Mouse (Mus musculus) 416B (cell line): Measurements from ENCODE around the gene Smyd1.
"Not testable (repeated sequence)": the region's sequence is repeated elsewhere in the genome, so short reads cannot be mapped to it uniquely, and the experiment has no call there.

Experiments used
- DNase-seq: peaks from one replicate; pipeline ENCODE4 v3.0.0; 2011; ENCODE audit warnings: low read depth

The Smyd1 gene

DNA sequence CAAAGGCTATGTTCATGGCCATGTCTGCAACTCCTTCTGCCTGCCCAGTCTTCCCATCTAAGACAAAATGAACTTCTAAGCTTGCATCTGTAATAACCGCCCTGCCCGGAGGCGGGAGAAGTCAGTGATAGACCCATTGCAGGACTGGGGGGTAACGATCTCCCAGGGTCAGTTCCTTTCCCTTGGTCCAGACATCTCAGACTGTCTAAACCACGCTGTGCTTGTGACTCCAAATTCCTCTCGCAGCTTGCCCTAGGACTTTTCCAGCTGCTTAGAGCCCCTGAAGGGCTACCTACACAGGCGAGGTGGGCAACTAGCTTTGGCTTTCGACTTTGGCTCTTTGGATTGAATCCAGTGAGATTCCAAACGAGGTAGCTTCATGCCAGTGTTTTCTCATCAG lies 2.8 kb upstream of the Smyd1 start:
- no peak for DNase-seq

GRCm38 (mm10) chr6:71322491-71322921 lies 473 bp upstream of the Smyd1 start, which contains the start of gene Cd8b1:
Cd8b1 (plus strand) TSS chr6:71322788.
- no peak for DNase-seq

DNA sequence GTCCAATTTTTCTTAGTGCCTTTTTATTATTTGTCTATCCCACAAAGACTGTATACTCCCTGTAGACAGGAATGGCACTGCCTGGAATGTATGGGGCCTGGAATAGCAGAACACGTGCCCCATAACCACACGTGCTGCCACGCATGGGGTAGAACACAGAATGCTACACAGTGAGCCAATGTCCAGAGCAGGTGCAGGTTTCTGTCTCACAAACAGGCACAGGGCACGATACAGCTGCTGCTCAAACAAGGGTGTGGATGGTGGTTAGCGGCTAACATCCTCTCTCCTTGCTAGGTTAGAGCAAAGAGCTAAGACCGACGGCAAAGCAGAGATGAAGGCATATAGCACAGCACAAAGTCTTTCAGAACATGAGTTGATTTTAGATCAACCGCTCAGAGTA lies 14.5 kb downstream of the Smyd1 start:
- no peak for DNase-seq

DNA sequence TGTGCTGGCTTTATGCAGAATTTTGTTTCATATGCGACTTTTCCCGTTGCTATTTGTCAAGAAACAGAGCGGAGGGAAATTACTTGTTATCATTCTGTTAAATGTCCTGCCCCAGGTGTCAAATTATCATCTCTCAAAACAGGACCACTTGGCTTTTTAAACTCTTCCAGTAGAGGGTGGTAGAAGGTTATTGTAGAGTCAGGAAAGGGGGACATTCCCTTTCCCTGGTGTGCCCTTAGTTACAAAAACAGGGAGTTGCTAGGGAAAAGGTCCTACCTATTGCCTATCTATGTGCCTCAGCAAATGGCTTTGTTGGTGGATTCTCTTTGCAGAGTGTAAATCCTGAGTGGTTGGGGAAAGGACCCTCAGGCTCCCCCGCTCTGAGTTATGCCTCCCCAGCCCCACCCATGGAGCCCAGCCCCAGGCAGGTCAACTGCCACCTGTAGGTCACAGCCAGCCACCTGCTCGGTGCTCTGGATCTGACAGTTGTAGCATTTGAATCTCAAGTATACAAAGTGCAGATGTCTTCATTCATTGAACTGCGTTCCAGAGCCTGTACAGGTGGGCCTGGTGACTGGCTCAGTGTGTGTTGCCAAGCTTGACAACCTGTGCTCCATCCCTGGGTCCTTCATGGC lies 19.8 kb downstream of the Smyd1 start:
- no peak for DNase-seq

- peak; percentile 32 for DNase-seq
Measured at GRCm38 (mm10) chr6:71298751-71299150, 23.3 kb downstream of the Smyd1 start.

DNA sequence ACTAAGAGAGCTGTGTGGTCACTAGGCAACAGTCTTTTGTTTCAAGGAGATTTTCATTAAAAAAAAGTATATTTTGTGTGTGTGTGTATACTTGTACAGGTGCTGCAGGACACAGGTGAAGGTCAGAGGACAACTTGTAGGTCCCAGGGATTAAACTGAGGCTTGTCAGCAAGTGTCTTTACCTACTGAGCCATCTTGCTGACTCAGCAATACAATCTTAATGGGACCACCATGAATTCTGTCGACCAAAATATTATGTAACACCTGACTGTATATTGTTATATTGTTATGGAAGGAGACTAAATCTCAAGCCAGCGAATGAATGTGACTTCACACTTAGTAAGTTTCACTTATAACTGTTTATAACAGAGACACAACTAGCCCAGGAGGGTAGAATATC lies 24.0 kb downstream of the Smyd1 start:
- no peak for DNase-seq

GRCm38 (mm10) chr6:71295303-71295702 lies 26.7 kb downstream of the Smyd1 start:
- peak; percentile 32 for DNase-seq

GRCm38 (mm10) chr6:71293509-71293908 lies 28.5 kb downstream of the Smyd1 start:
- no peak for DNase-seq

DNA sequence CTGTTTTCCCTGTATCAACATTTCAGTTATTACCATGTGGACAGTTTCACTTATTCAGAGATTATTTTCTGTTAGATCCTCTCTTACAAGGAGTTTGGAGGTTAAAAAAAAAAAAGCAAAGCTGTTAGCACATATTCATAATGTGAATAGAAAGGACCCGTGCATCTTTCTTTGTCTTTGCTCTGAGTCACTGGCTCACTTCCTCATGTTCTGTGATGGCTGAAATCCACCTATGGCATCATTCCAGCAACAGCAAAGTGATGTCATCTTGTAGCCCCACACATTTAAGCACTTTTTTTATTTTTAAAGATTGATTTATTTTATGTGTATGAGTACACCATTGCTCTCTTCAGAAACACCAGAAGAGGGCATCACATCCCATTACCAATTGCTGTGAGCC lies 42.6 kb downstream of the Smyd1 start:
- DNase-seq = peak; percentile 83

DNA sequence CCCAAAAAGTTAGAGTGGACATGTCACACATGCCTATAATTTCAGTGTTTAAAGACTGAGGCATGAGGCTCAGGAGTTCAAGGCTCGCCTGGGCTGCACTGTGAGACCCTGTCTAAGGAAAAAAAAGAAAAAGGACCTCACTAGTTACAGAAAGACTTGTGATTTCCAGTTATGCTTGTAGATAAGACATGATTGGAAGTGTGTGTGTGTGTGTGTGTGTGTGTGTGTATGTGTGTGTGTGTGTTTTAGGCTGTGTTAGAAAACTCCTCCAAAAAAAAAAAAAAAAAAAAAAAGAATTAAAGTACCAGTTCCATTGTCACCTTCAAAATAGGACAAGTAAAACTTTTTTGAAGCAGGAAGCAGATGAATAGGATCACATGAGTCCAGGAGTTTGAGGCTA lies 47.4 kb downstream of the Smyd1 start:
- no peak for DNase-seq

GRCm38 (mm10) chr6:71273715-71274114 lies 48.3 kb downstream of the Smyd1 start:
- DNase-seq = no peak

DNA sequence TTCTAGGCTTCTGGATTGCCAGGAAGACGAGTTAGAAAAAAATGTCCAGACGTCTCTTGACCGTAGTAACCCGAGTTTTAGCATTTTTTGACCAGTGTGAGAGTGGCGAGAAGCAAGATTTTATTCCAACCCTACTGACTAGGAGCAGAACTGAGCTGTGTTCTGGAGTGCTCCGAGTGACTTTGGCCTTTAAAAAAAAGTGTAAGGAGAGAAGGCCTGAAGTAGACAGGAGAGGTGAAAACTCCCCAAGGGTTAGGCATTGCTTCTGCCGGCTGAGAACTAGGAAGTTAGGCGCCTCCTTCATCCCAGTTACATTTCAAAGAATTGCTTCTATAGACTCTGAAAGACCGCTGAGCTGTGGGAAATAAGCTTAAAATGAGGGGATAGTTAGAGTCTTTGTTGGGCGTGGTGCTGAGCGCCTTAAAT lies 49.7 kb downstream of the Smyd1 start:
- peak; percentile 50 for DNase-seq

DNA sequence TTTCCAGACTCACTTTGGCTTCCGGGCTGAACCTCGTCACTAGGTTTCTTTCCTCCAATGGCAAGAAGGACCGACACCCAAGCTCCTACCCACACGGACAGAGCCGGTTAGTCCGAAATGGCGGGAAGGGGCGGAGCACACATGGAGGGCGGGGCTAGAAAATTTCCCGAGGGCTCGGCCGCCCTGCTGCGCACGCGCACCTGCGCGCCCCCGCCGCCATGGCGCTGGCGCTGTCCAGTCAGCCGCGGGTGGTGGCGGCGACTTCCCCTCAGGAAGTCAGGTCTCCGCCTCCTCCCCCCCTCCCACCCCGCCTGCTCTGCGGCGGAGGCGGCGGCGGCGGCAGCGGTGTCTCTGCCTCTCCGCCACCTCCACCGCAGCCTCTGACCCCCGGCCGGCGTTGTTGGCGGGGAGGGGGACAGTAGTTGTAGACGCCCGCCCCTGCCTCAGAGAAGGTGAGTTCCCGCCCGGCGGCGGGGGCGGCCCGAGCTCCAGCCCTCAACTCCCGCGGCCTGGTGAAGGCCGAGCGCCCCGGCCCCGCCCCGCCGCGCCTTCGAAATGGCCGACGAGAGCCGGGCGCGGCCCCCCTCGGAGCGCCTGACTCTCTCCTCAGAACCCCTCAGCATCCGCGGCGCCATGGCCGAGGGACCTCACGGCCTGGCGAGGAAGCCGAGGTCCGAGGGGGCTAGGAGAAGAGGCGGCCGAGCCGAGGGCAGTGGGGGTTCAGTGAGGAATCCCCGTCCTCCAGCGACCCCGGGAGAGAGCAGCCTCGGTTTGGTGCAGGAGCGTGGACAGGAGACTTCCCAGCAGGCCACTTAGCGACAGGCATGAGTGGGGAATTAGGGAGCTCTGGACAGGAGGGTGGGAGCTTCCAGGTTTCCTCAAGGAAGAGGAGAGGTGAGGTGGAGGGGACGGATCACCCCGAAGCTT lies 50.4 kb downstream of the Smyd1 start, which contains the start of gene Krcc1:
Gene Krcc1 (plus strand): TSS at position 289 of the 927 bp plus-strand sequence.
- DNase-seq = peak; percentile 98

DNA sequence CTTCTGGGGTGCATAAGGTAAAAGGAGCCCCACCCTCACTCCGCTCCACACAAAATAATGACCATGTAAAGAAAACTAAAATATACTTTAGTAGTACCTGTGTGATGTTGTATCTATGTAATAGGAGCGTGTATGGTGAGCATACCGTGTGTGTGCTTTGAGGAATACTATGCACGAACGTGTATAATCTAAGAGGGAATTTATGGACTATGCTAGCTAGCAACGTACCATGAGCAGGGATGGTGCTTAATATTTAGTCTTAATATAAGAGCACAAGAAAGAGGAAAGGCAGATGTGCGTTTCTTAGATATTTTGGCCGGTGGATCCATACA lies 51.0 kb downstream of the Smyd1 start:
- no peak for DNase-seq

GRCm38 (mm10) chr6:71270301-71271056 lies 51.6 kb downstream of the Smyd1 start:
- peak; percentile 96 for DNase-seq

- DNase-seq = peak; percentile 31
Measured at GRCm38 (mm10) chr6:71269686-71270050, 52.4 kb downstream of the Smyd1 start.

DNA sequence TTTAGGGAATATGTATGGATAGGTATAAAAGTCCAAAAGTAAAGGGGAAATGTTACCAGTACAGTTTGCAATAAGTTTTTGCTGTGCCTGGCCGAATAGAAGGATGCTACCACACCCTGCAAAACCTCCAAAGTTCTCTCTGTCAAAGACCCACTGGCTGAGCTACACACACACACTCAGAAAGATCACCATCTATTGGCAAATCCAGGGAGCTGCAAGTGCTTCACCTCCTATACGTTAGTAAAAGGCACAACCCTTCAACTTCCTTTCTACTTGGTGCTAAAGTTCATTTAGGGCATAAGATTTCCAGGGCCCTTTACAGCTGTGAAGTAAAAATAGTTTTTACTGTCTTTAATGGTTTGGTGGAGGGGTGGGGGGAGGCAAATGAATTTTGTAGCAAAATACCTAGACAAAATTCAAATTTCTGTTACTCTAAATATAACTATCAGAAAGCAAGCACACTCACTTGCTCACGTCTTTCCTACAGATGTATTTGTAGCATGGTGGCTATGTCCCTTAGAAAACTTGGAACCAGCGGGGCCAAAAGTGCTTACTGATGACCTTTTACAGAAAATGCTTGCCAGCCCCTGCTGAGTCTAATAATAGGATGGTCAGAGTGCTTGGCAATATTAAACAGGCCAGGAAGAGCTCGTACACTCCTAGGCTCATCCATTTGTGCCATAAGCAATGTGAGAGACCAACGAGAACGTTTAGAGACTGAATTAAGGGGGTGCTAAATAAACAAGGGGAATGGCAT lies 52.9 kb downstream of the Smyd1 start:
- peak; percentile 79 for DNase-seq

- not testable (repeated sequence) for DNase-seq
Measured at GRCm38 (mm10) chr6:71267603-71268002, 54.4 kb downstream of the Smyd1 start.

GRCm38 (mm10) chr6:71262142-71262833 lies 59.7 kb downstream of the Smyd1 start:
- no peak for DNase-seq

GRCm38 (mm10) chr6:71261060-71261459 lies 61.0 kb downstream of the Smyd1 start:
- DNase-seq = no peak

DNA sequence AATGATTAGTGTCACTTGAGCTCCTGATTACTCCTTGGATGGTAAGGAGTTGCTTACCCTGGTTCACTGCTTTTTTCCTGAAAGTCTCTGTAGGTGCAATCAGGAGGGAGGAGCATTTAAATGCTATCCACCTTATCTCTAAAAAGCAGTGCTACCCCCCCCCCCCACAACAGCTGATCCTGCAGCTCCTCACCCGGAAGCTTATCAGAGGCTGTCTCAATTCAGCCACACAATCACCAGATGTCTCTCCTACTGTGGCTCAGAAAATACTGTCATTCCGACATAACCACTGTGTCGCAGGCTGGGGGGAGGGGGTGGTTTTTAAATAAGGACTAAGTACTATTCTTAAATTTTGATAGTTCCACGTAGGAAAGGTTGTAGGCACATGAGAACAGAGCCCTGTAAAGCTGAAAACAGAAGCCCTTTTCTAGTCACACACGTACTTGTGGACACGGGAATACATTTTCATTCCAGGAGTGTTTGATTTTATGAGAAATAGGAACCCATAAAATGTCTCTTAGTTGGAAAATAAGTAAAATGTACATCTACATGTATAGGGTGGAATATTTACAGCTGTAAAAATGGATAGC lies 61.9 kb downstream of the Smyd1 start:
- peak; percentile 77 for DNase-seq
